Mouse (Mus musculus) cerebral cortex, adult 2 months (tissue): ENCODE results near the gene Ccnf.

ENCODE experiments used
- WGBS: fragments of 180-500 bp; shearing (Covaris S2); methylation state at CpG from one replicate; pipeline ENCODE4 v1.1.7; 2018; 5-methylcytosine and 5-hydroxymethylcytosine counted together

Gene Ccnf

DNA sequence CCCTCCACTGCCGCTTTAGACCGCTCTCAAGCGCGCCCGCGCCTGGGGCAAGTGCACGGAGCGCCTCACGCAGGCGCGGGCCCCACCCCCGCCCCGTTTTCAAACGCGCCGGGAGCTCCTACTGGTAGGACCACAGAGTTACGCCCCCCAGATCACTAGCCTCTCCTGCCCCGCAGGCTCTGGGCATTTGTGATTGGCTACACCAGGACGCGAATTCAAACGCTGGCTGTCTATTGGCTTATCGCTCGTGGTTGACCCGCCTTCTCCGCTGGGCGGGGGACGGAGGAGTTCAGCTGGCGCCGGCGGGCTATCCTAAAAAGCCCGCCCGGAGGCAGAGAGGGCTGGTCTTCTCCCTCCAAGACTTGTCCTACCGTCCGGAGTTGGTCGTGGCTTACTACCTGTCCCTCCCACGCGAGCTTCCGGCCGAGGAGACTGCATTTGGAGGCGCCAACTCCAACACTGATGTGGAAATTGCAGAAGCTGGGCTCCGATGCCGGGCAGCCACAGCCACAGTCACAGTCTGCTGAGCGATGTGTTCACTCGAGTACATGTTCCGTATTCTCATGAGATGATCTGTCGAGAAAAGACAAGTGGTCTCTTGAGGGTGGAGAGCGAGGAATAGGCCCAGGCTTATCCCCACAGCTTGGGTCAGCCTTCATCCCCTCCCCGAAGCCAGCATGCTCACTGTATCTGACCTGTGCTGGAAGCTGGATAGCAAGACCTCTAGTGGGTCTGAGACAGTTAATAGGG is at the start of gene Ccnf:
Ccnf (minus strand) TSS at position 165 of the 750 bp plus-strand sequence.
- under 1% methylated on average over 48 of the region's 48 CpGs for WGBS

DNA sequence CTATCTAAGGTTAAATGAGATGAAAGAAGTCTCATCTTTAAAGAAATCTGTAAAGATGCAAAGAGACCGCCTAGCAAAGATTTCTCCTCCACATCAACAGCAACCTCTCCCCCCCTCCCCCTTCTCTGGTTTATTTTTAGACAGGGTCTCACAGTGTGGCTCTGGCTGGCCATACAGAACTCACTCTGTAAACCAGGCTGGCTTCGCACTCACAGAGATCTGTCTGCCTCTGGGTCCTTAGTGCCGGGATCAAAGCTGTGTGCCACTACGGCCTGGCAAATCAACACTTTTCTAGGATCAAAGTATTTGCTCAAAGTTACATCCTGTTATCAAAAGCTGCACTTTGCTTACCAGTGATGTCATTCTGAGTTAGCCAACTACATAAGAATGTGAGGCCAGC is 49.4 kb upstream of the Ccnf start:
- WGBS, result 80% methylated on average over 4 of the region's 4 CpGs

DNA sequence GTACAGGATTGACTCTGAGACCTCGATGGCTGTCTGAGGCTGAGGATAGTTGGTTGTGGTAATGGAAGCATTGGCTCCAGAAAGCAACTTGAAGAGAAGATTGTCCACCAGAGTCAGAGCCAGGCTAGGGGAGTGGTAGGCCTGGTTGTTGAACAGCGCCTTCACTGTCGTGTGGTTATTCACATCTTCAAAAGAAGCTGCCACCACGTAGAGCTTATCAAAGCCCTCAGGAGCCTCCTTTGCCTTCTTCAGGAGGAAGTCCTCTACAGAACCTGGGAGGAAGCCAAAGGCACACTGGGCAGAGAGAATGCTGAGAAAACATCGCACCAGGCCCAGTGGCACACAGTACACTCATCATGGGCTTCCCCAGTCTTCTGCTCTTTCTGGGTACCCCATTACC is 38.1 kb upstream of the Ccnf start:
- WGBS, result 80% methylated on average over 5 of the region's 5 CpGs

DNA sequence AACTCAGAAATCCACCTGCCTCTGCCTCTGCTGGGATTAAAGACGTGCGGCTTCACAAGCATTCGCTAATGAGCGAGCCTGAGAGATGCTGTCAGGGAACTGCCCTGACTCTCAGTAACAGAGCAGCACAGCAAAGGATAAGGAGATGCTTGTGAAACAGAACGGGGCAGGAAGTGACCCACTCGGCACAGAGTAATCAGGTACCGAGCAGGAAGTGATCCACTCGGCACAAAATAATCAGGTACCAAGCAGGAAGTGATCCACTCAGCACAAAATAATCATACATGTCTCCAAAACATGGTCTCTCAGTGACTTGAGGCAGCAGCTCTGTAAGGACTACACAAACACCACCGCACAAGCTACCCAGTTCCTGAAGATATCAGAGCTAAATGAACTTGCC is 37.2 kb upstream of the Ccnf start:
- 86% methylated on average over 9 of the region's 9 CpGs for WGBS

DNA sequence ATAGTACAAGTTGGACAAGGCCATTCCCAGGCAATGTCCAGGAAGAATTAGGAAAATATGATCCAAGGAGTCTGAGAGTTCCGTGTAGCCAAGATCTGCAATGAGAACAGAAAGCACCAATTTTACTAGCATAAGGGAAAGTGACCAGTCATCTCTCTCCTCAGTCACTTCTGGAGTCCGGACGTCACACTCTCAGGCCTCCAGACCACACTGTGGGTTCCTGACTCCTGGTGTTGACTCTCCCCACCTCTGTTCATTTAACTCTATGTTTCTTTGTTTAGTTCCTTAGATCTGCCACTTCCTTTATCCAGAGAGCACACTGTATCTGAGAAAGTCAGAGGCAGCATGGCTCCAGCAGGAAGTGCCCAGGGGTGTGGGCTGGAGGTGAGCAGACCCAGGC is 34.4 kb upstream of the Ccnf start:
- 70% methylated on average over 3 of the region's 3 CpGs for WGBS

DNA sequence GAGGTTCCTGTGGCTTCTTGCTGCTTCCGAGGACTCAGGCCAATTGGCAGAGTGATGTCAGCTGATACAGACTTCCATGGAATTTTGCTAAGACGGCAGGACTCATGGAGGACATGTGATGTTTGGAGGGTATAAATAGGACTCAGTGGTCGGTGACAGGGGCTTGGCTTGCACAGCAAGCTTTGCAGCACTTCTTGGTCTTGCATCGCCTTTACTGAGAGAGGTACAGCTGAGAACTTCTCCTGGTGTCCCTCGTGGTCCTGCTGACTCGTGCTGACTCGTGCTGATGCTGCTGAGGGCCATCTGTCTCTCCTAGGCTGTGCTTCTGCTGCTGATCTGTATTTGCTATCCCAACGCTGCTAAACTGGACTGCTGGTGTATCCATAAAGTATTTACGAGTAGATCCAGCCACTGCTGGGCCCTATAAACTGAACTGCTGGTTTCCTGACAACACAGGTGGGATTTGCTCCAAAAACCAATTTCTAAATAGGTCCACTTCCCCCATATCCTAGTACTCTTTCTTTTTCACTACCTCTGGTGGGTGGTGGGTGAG is 32.1 kb upstream of the Ccnf start:
- 43% methylated on average over 9 of the region's 9 CpGs for WGBS

DNA sequence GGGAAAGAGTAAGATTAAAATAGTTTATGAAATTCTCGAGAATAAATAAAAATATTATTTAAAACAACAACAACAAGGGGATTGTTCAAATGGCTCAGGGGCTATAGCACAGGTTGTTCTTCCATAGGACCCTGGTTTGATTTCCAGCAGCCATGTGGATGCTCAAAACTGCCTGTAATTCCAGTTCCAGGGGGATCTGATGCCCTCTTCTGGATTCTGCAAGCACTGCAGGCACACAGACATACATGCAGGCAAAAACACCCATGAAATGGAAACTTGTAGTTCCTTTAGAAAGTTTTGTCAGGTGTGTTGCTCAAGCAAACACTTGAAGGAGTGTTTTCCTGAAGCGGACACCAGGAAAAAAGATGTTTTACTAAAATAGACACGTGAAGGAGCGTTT is 31.4 kb upstream of the Ccnf start:
- 56% methylated on average over 4 of the region's 4 CpGs for WGBS

DNA sequence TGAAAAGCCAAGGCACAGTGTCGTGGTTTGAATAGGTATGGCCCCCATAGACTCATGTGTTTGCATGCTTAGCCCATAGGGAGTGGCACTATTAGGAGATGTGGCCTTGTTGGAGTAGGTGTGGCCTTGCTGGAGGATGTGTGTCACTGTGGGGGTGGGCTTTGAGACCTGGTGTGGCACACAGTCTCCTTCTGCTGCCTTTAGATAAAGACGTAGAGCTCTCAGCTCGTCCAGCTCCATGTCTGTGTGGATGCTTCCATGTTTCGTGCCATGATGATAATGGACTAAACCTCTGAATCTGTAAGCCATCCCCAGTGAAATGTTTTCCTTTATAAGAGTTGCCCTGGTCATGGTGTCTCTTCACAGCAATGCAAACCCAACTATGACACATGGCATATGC is 28.6 kb upstream of the Ccnf start:
- 92% methylated on average over 4 of the region's 4 CpGs for WGBS

DNA sequence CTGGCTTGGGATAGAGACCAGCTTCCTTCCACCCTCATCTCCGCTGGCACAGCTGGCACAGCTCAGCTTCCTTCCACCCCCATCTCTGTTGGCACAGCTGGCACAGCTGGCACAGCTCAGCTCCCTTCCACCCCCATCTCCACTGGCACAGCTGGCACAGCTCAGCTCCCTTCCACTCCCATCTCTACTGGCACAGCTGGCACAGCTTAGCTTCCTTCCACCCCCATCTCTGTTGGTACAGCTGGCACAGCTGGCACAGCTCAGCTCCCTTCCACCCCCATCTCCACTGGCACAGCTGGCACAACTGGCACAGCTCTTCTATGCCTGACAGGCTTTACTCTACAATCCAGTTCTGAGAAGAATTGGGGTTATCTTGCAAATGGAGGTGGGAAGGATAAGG is 15.8 kb upstream of the Ccnf start:
- 70% methylated on average over 1 of the region's 1 CpGs for WGBS

DNA sequence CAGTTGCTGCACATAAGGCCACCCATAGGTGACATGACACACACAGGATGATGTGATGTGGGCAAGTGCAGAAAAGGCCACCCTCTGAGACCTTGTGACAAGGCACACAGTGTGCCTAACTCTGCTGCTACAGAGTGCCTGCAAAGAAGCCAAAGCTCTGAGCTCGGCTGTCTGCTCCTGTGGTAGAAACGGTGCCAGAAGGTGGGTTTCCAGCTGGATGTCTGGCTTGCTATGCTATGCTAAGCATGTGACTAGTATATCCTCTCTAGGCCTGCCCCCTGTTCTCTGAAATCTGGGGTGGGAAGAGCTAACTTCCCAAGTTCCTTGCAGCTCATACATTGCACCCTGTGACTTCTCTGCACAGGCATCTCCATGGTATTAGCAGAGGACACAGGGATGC is 13.5 kb upstream of the Ccnf start:
- 57% methylated on average over 2 of the region's 2 CpGs for WGBS

DNA sequence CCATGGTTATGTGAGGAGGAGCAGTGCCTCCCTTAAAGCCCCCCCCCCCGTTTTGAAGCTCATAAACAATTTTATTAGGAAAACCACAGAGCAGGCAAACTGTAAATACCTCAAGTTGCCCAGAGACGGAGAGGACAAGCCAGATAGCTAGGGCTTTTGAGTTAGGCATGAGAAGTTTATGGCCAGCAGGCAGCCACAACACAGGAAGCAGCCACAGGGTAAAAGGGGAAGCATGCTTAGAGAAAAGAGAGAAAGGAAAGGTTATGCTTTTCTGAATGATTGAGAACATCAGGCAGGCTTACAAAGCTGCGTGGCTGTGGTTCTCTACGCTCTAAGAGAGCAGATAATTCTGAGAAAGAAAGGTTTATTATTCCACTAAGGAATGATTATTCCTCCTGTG is 9.2 kb upstream of the Ccnf start:
- WGBS, result 78% methylated on average over 4 of the region's 4 CpGs

DNA sequence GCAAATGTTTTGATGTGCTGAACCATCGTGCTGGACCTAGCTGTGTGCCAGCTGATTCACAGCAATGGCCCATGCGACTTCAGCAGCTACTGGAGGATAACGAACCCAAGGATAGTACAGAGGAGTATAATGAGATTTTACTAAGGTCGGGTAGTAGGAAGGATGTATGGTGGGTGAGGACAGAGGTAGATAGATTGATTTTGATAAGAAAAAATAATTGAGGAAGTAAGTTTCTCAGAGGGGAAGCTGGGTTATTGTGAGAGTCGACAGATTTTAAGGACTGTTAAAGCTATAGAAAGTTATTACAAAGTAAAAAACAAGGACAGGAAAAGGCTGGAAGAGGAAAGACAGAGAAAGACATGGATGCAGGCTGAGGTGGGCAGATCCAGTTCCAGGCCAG is 8.4 kb upstream of the Ccnf start:
- 68% methylated on average over 5 of the region's 5 CpGs for WGBS

DNA sequence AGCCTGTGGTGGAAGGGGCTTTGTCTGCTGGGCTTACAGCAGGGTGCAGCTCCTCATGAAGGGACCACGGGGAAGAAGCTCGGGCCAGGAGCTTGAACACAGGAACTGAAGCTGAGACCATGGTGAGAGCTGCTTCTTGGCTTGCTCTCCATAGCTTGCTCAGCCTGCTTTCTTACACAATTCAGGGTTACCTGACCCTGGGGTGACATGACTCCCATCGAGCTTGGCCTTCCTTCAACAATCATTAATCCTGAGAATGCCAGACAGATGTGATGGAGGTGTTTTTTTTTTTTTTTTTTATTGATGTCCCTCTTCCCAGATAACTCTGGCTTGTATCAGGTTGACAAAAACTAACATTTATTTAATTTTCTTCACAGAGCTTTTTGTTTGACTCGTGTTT is 7.7 kb upstream of the Ccnf start:
- WGBS, result 77% methylated on average over 4 of the region's 4 CpGs

DNA sequence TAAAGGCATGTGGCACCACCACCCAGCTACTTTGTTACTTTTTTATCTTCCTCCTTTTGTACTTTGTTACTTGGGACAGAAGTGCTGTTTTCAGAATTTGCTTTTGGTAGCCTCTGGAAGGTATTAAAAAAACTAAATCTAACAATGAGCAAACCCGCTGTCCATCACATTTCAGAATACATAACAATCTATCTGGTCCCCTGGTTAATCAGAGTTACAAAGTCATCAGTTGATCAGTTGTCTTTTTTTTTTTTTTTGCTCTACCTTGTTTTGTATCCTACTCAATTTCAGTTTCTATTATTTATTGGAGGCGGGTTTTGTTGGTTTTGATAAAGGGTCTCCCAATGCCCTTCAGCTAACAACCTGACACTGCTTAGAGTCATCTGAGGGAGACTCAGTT is 1.0 kb upstream of the Ccnf start:
- 97% methylated on average over 2 of the region's 2 CpGs for WGBS

DNA sequence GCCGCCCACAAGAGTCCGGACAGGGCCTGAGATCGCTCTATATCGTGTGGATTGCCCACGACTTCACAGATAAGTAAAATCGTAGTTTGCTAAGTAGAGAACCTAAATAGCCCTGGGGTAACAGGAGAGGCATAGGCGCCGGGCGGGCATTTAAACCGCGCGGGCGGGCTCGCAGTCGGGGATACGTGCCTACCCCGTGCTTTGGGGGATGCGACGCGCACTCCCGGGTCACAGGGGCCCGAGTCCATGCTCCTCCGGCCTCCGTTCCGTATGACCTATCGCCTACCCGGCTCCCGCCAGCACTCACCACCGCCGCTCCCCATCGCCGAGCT is 330 bp downstream of the Ccnf start:
- WGBS, result under 1% methylated on average over 32 of the region's 32 CpGs

DNA sequence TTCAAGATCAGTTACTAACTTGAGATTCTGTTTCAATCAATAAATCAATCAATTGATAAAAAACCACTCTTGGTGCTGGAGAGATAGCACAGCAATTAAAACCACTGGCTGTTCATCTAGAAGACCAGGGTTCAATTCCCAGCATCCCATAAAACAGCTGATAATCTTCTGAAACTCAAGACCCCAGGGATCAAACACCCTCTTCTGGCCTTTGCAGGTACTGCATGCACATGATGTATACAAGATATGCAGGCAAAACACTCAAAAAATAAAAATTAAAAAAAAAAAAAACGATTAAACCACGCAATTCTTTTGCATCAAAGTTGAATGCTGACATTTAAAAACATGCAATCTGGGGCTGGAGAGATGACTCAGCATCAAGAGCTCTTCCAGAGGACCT is 2.6 kb downstream of the Ccnf start:
- 95% methylated on average over 2 of the region's 2 CpGs for whole genome bisulfite sequencing

DNA sequence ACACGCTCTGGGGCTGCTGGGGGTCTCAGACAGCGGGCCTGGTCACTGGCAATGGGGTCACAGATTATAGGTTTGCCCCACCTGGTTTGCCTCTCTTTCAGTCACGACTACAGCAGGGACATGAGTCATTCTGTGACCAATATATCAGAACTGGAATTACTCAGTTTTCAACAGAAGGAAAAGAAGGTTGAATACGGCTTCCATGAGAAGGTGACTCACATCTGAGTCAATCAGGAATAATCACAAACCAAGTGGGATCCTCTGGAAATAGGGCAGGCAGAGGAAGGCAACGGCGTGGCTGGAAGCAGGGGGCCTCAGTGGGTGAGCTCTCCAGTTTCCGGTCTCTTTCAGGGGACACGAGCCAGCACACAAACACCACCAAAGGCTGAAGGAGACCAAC is 7.2 kb downstream of the Ccnf start:
- WGBS, result 57% methylated on average over 8 of the region's 8 CpGs

DNA sequence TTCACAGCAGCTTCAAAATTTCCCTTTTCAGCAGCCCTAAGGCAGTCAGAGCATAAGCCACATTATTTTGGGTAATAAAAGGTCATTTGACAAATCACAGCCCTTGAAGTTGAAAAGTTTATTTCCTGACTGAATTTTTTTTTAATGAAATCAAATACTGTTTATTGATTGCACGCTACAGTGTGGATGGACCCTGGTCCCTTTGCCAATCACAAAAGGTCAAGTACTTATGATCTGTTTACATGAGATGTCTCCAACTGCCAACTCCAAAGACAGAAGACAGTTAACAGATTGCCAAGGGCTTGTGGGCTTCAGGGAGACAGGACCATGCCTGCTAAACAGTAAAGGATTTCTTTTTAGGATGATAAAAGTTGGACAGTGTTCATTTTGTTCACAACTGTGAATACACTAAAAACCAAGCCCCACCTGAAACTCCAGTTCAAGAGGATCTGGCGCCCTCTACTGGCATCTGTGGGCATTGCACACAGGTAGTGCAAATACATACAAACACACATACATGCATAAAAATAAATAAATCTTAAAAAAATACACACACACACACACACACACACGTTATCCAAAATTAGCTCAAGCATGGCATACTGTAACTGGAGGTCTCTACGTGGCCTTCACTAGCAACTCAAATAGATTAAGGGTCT is 7.8 kb downstream of the Ccnf start:
- WGBS, result 85% methylated on average over 4 of the region's 4 CpGs

DNA sequence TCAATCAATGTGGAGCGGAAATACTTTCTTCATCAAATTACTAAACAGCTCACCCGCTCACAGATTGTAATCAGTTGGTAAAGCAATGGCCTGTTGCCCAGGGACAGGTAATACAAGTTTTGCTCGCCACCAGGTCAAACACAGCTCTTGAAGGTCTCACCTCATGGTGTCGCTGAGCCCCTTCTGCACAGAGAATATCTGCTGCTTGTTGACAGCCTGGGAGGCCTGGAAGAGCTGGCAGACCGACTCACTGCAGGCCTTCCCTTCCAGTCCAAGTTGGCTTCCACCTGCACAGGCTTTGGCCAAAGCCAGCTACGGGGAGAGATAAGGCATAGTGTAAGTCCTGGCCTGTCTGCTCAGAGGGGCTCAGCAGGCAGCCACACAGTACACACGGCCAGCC is 14.4 kb downstream of the Ccnf start:
- WGBS, result 93% methylated on average over 7 of the region's 7 CpGs

DNA sequence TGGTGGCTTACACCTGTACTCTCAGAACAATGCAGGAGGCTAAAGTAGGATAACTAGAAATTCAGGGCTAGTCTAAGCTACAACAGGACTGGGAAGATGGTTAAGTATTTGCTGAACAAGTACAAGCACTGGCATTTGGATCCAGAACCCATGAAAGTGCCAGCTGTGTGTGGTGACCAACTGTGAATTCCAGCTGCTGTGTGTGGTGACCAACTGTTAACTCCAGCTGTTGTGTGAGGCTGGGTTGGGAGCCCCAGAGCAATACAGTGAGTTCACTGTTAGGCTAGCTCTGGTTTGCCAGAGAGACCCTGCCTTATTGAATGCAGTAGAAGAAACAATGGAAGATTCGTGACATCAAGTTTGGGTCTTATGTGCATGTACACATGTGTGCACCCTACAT is 14.8 kb downstream of the Ccnf start:
- 90% methylated on average over 1 of the region's 1 CpGs for WGBS

DNA sequence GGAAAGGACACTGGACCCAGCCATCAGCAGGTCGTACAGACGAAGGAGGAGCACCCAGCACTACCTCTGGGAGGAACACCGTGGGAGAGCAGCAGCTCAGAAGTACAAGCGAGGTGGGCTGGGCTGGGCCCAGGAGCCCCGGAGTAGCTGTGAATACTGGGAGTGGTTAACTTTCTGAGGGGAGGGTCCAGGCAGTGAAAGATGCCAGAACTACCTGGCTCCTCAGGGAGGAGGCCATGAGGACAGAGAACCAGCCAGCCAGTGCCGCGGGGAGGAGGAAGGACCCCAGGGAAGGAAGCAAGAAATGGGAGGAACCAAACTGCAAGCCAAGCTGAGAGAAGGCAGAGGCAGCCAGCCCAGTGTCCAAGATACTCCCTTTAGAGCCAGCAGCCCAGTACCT is 23.3 kb downstream of the Ccnf start:
- WGBS, result 91% methylated on average over 7 of the region's 7 CpGs

DNA sequence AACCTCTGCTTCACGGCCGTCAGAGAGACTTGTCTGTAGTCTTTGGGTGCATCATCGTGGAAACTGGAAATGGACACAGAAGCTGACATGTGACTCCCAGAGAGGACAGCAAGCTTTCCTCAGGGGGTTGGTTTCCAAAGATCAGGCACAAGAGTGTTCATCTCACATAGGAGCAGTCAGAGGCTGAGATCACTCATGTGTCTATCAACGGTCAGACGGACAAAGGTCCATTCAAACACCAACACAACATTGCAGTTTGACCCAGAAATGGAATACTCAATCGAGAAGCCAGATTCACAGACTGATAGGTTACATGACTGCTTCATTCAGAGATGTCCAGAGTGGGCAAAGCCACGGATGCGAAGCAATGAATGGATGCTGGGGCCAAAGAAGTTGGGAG is 24.6 kb downstream of the Ccnf start:
- 81% methylated on average over 8 of the region's 8 CpGs for WGBS

DNA sequence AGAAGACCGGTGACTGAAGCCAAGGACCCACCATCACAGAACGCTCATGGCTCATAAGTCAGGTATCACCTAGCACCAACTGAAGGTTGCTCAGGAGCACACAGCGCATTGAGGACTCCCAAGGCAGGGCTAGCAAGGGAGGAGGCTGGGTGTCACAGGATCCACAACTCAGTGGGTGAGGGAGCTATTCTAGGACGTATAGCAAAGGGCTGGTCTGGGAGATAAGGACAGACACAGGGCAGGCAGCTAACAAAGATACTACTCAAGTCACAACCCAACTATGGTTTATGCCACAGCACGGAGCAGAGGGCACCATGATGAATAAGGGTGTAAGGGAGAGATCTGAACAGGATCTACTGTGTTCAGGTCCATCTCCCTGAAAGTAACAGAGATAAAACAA is 25.4 kb downstream of the Ccnf start:
- 91% methylated on average over 5 of the region's 5 CpGs for WGBS

DNA sequence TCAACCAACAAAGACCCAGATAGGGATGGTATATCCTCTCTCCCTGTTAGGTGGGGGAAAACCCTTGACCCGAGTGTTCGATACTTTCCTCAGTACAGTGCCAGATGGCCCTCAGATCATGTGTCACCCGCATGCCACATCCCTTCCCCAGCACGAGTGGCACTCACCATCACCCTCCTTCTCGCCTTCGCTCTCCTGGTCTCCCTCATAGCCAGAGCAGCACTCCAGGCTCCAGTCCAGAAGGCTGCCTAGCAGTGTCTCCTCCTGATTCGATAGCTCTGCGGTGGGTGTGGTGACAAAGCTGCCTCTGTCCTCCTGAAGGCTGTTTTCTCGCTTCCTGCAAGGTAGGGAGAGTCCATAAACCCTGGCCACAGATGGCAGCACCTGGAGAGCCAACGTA is 26.5 kb downstream of the Ccnf start:
- 88% methylated on average over 10 of the region's 10 CpGs for WGBS
